ENCODE assay signal across 12 mouse cellular contexts in genomic region chr11:11832755-11833084, GRCm38 (mm10). TPM values are rescaled to one million over a fixed set of nuclear protein-coding genes. Genes with fewer than 3 reads are reported as not detected.
A peak's percentile ranks its signal among the peaks of the same experiment; 100 is the strongest.
DNase-seq lines count a peak whose midpoint lies in the region; ATAC-seq and TF ChIP-seq lines count a peak whose summit lies in the region.
"Had no signal": no experiment of that assay in that cellular context is flagged by ENCODE, and none has a peak within 500 bp of the region (broad histone marks: within the 10 kb centered on the region; RNA-seq: fewer than 3 reads in every experiment).

No protein-coding gene starts in this region.

- TF ChIP-seq CTCF in heart, postnatal 0 days (IDR thresholded peaks at IDR 0.05; ENCODE audit: low read depth): no peak

- ATAC-seq in kidney, embryonic 16.5 days (ENCODE audit: low FRiP score, low TSS enrichment): no peak
- ATAC-seq in heart, postnatal 0 days (ENCODE audit: insufficient read depth, low read depth): no peak
- ATAC-seq in liver, embryonic 16.5 days (ENCODE audit: low read depth): no peak
- ATAC-seq: midbrain, embryonic 13.5 days had no signal

- peak; percentile 53 for DNase-seq in adrenal gland, adult 2 months
- no peak for DNase-seq in adrenal gland, adult 18-20 months (ENCODE audit: low spot score in 2 of 2)
- no peak for DNase-seq in kidney, postnatal 36 days
- no peak for DNase-seq in heart, postnatal 0 days (ENCODE audit: low spot score)
- DNase-seq in right cerebral cortex, adult 2 months (ENCODE audit: low spot score in 2 of 2): no peak
- DNase-seq in cerebellum, adult 8-10 months: no peak
- DNase-seq: cerebellum, postnatal 14 days; right cerebral cortex, adult 18-20 months; thymus, postnatal 4 days had no signal

- 48% methylated on average over 6 of the region's 6 CpGs for WGBS in kidney, embryonic 16.5 days
- 18% methylated on average over 6 of the region's 6 CpGs for WGBS in heart, postnatal 0 days
- WGBS in liver, embryonic 16.5 days (ENCODE audit: insufficient replicate concordance): 35% methylated on average over 6 of the region's 6 CpGs

- H3K9ac ChIP-seq in kidney, embryonic 16.5 days (replicated peaks; ENCODE audit: low read length): peak overlapping the region; percentile 24; the same call in 1 of the 2 replicates
- H3K9ac ChIP-seq in heart, postnatal 0 days (replicated peaks; ENCODE audit: low read depth, low read length): peak overlapping the region; percentile 15; the same call in 1 of the 2 replicates
- 0 out of 2 replicates have a peak overlapping the region, but pooled peaks have one; percentile 17 for H3K9ac ChIP-seq in liver, embryonic 16.5 days (ENCODE audit: low read depth, low read length)
- H3K9ac ChIP-seq: midbrain, embryonic 13.5 days had no signal

- no peak for TF ChIP-seq EP300 in heart, postnatal 0 days (IDR thresholded peaks at IDR 0.05; ENCODE audit: low read depth)

- no peaks in the 10 kb centered on the region for H3K9me3 ChIP-seq in kidney, embryonic 16.5 days (ENCODE audit: low read length)
- H3K9me3 ChIP-seq in heart, postnatal 0 days (replicated peaks; ENCODE audit: control insufficient read depth, low read length): no peaks in the 10 kb centered on the region
- H3K9me3 ChIP-seq in liver, embryonic 16.5 days (replicated peaks; ENCODE audit: control insufficient read depth, low read length): no peaks in the 10 kb centered on the region
- H3K9me3 ChIP-seq: midbrain, embryonic 13.5 days had no signal

- no peaks in the 10 kb centered on the region for H3K36me3 ChIP-seq in kidney, embryonic 16.5 days (ENCODE audit: insufficient read depth, low read length)
- H3K36me3 ChIP-seq in heart, postnatal 0 days (replicated peaks; ENCODE audit: control insufficient read depth, insufficient read depth, low read length): no peaks in the 10 kb centered on the region
- no peaks in the 10 kb centered on the region for H3K36me3 ChIP-seq in liver, embryonic 16.5 days (ENCODE audit: control insufficient read depth, insufficient read depth)
- H3K36me3 ChIP-seq: midbrain, embryonic 13.5 days had no signal

- peak overlapping the region; percentile 87 for H3K27ac ChIP-seq in kidney, embryonic 16.5 days (ENCODE audit: low read length)
- peak overlapping the region; percentile 88 for H3K27ac ChIP-seq in heart, postnatal 0 days (ENCODE audit: low read depth)
- H3K27ac ChIP-seq in liver, embryonic 16.5 days (ENCODE audit: low read length): peak overlapping the region; percentile 86
- H3K27ac ChIP-seq: midbrain, embryonic 13.5 days had no signal

- H3K4me3 ChIP-seq in kidney, embryonic 16.5 days (ENCODE audit: low read length): no peak overlapping the region
- no peak overlapping the region for H3K4me3 ChIP-seq in heart, postnatal 0 days (ENCODE audit: low read depth, low read length)
- no peak overlapping the region for H3K4me3 ChIP-seq in liver, embryonic 16.5 days (ENCODE audit: low read depth, low read length)
- H3K4me3 ChIP-seq: midbrain, embryonic 13.5 days had no signal

- H3K4me1 ChIP-seq in kidney, embryonic 16.5 days (ENCODE audit: insufficient read depth, low read length): peaks cover 69% of the 10 kb centered on the region
- H3K4me1 ChIP-seq in heart, postnatal 0 days (ENCODE audit: control insufficient read depth, insufficient read depth): peaks cover 68% of the 10 kb centered on the region
- peaks cover 54% of the 10 kb centered on the region for H3K4me1 ChIP-seq in liver, embryonic 16.5 days (ENCODE audit: control insufficient read depth, low read depth, low read length)

- H3K27me3 ChIP-seq in kidney, embryonic 16.5 days (ENCODE audit: insufficient read depth, low read length): no peaks in the 10 kb centered on the region
- no peaks in the 10 kb centered on the region for H3K27me3 ChIP-seq in heart, postnatal 0 days (ENCODE audit: control insufficient read depth, insufficient read depth, low read length)
- H3K27me3 ChIP-seq in liver, embryonic 16.5 days (ENCODE audit: control insufficient read depth, insufficient read depth, low read depth, low read length): peaks cover 18% of the 10 kb centered on the region
- H3K27me3 ChIP-seq: midbrain, embryonic 13.5 days had no signal

- H3K4me2 ChIP-seq in kidney, embryonic 16.5 days (replicated peaks; ENCODE audit: low read depth, low read length): no peak overlapping the region
- H3K4me2 ChIP-seq in heart, postnatal 0 days (ENCODE audit: low read depth, low read length): no peak overlapping the region
- H3K4me2 ChIP-seq in liver, embryonic 16.5 days (ENCODE audit: low read depth, low read length): no peak overlapping the region
- H3K4me2 ChIP-seq: midbrain, embryonic 13.5 days had no signal

RNA-seq across cellular contexts. Expression of gene Fignl1, which starts 24.0 kb away (rescaled TPM):
- total RNA-seq in adrenal gland, adult 2 months (2021): 1 to 10 TPM; 1.3 to 2.7 TPM
- polyA plus RNA-seq in adrenal gland, adult 2 months (2012; rRNA removed): 0.20 and 0.22 TPM in 2 replicates
- 1 to 10 TPM; 1.3 TPM for total RNA-seq in adrenal gland, adult 18-20 months (2021)
- 66.9 and 69.5 TPM in 2 replicates for polyA plus RNA-seq in kidney, embryonic 16.5 days (2015; fragmentation: Nextera tagmentation; extraction: Ambion mirVana)
- total RNA-seq in heart, postnatal 0 days (2014; rRNA removed; ENCODE audit: low replicate concordance): 10.8 and 11.4 TPM in 2 replicates
- 11.6 and 12.0 TPM in 2 replicates for polyA plus RNA-seq in heart, postnatal 0 days (2015; fragmentation: Nextera tagmentation; extraction: Ambion mirVana)
- 76.2 and 90.8 TPM in 2 replicates for polyA plus RNA-seq in liver, embryonic 16.5 days (2015; fragmentation: Nextera tagmentation; extraction: Ambion mirVana)

Comparison
In these comparisons a context has a peak if more than half of its experiments do, and no peak if none do; other contexts are left out.
1. RNA of gene Fignl1, which starts 24.0 kb away (polyA plus RNA-seq): 76.2 to 90.8 TPM in liver, embryonic 16.5 days, 66.9 to 69.5 TPM in kidney, embryonic 16.5 days and 11.6 to 12.0 TPM in heart, postnatal 0 days; 0.20 to 0.22 TPM in adrenal gland, adult 2 months; every median in the first group is over 10 times any median in the second.
2. Peak in every context shown above with its lines, with median percentiles within 50 percentile points of each other: H3K27ac ChIP-seq and H3K9ac ChIP-seq.